Mouse (Mus musculus) liver, adult 2 months (tissue): Measurements from ENCODE around the gene Adcy2. TPM values are rescaled to one million over a fixed set of nuclear protein-coding genes. Genes with fewer than 3 reads are reported as not detected.

Experiments
- DNase-seq: peaks from one replicate; pipeline ENCODE4 v3.0.0-alpha.2; 2011; ENCODE audit warnings: low read depth, low spot score; ENCODE audit errors: extremely low read depth
- H3K27ac ChIP-seq: fragments of 200-500 bp; replicated peaks from 2 replicates; pipeline ENCODE4 v1.5.1; 2012; ENCODE audit warnings: low read depth, mild to moderate bottlenecking, control low read depth, inconsistent platforms, low read length; ENCODE audit not compliant: insufficient read depth
- H3K27me3 ChIP-seq: fragments of 200-500 bp; 2 replicates; pipeline ENCODE4 v1.6.1; 2012; ENCODE audit warnings: mild to moderate bottlenecking, moderate library complexity, low read length, inconsistent platforms; ENCODE audit not compliant: control insufficient read depth, insufficient read depth
- H3K36me3 ChIP-seq: fragments of 200-500 bp; 2 replicates; pipeline ENCODE4 v1.6.1; 2012; ENCODE audit warnings: low read length, inconsistent platforms; ENCODE audit not compliant: control insufficient read depth, insufficient read depth
- H3K4me1 ChIP-seq: fragments of 200-500 bp; 2 replicates; pipeline ENCODE4 v1.6.1; 2011; ENCODE audit warnings: low read length; ENCODE audit not compliant: control insufficient read depth, insufficient read depth
- H3K4me3 ChIP-seq: fragments of 200-500 bp; 2 replicates; pipeline ENCODE4 v1.5.1; 2011; ENCODE audit warnings: low read depth, mild to moderate bottlenecking, control low read depth, low read length, moderate library complexity; ENCODE audit not compliant: insufficient read depth
- H3K79me2 ChIP-seq: fragments of 200-500 bp; 2 replicates; pipeline ENCODE4 v1.6.1; 2012; ENCODE audit warnings: inconsistent platforms, mild to moderate bottlenecking, low read length, moderate library complexity; ENCODE audit not compliant: control insufficient read depth, insufficient read depth
- H3K9ac ChIP-seq: fragments of 200-500 bp; 2 replicates; pipeline ENCODE4 v1.6.1; 2012; ENCODE audit warnings: low read depth, mild to moderate bottlenecking, control low read depth, inconsistent platforms, low read length
- CTCF ChIP-seq: fragments of 200-500 bp; IDR thresholded peaks from 2 replicates; pipeline ENCODE4 v1.5.1; 2011; ENCODE audit warnings: low read depth, low read length, control low read depth
- POLR2A ChIP-seq: fragments of 200-500 bp; IDR thresholded peaks from 2 replicates; pipeline ENCODE4 v1.6.1; 2011; ENCODE audit warnings: low read length, control low read depth; ENCODE audit not compliant: insufficient read depth; ENCODE audit errors: extremely low read depth
- WGBS: fragments of 180-500 bp; shearing (Covaris S2); methylation state at CpG from one replicate; pipeline ENCODE4 v1.1.7; 2018; 5-methylcytosine and 5-hydroxymethylcytosine counted together
- polyA plus RNA-seq: library from polyadenylated mRNA; depleted of rRNA; stranded (reverse); fragments of >200 nt; gene quantifications from 2 replicates; pipeline ENCODE4 v1.2.3, GENCODE M21; 2012
- total RNA-seq: library from RNA; depleted of rRNA; stranded (reverse); fragments of >200 nt; gene quantifications from 2 replicates; pipeline ENCODE4 v1.2.3, GENCODE M21; 2014

The Adcy2 gene
- total and polyA plus RNA-seq, 2 experiments: 0.09 to 0.11 TPM

DNA sequence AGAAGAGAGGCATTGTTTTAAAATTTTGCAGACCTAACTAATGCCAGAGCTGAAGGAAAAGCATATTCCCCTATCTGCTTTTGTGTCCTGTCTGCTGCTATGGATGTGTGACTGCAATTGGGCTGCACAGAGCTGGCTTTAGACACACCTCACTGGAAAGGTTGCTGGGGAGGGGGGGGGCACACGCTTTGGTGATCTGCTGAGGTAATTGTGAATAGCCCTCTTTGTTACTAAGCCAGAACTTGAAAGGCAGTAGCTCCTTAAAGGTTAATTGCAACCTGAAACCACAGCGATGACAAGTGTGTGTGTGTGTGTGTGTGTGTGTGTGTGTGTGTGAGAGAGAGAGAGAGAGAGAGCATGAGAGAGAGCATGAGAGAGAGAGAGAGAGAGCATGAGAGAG, 25.6 kb upstream of the Adcy2 start:
- no peak overlapping the region for H3K27ac ChIP-seq
- 64% methylated on average over 2 of the region's 2 CpGs for WGBS

DNA sequence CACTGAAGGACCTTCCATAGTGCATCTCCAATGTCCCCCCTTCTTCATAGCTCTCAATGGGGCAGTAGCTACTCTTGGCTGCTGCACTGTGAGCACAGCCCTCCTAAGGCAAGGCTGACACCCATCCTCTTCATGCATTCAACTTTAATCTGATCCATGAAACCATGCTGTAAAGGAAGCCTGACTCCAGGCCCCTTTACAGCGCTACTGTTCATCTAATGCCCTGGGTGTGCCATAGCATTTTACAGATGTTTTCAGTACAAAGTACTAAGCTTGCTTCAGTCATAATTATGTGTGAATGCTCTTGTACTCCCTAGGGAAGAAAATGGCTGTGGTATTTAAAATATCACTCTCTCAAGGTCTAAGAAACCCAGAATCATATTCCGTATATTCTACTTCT, 23.9 kb upstream of the Adcy2 start:
- Histone ChIP-seq H3K79me2 (no peaks in the 10 kb centered on the region), H3K9ac (no peak overlapping the region), H3K4me3 (no peak overlapping the region), H3K4me1 (peaks cover 3% of the 10 kb centered on the region; the same call in 1 of the 2 replicates), H3K27ac (no peak overlapping the region), H3K36me3 (no peaks in the 10 kb centered on the region), H3K27me3 (no peaks in the 10 kb centered on the region)
- DNase-seq: no peak
- TF ChIP-seq POLR2A: no peak
- 95% methylated on average over 2 of the region's 2 CpGs for WGBS

More for the DNA sequence above, 25.6 kb upstream of the Adcy2 start:
- Histone ChIP-seq H3K4me3 (no peak overlapping the region), H3K9ac (no peak overlapping the region), H3K36me3 (no peaks in the 10 kb centered on the region), H3K27me3 (no peaks in the 10 kb centered on the region), H3K4me1 (peaks cover 5% of the 10 kb centered on the region), H3K79me2 (no peaks in the 10 kb centered on the region)
- DNase-seq: no peak
- TF ChIP-seq POLR2A (no peak), CTCF (no peak)

DNA sequence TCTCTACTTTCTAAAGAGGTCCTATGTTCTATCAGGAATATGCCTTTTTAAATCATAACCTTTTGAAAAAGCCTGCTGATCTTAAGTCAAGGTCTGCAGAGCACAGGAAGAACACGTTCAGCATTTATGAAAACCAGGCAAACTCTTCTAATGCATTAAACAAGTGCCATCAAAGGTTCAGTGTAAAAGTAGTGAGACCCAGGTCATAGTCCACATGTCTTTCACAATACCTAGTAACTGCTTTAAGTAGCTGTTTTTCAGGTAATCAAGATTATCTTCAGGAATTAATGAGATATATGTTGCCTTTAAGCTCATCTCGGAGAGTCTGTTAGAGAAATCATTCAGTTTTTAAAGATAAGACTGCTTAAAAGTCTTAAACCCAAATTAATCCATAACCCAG, 21.2 kb upstream of the Adcy2 start:
- Histone ChIP-seq H3K36me3 (no peaks in the 10 kb centered on the region), H3K79me2 (no peaks in the 10 kb centered on the region), H3K4me1 (peaks cover 3% of the 10 kb centered on the region; the same call in 1 of the 2 replicates), H3K9ac (no peak overlapping the region), H3K27ac (no peak overlapping the region), H3K27me3 (no peaks in the 10 kb centered on the region), H3K4me3 (no peak overlapping the region)
- DNase-seq: peak; percentile 79
- TF ChIP-seq CTCF: no peak
- TF ChIP-seq POLR2A: no peak
- whole genome bisulfite sequencing: 39% methylated on average over 2 of the region's 2 CpGs

DNA sequence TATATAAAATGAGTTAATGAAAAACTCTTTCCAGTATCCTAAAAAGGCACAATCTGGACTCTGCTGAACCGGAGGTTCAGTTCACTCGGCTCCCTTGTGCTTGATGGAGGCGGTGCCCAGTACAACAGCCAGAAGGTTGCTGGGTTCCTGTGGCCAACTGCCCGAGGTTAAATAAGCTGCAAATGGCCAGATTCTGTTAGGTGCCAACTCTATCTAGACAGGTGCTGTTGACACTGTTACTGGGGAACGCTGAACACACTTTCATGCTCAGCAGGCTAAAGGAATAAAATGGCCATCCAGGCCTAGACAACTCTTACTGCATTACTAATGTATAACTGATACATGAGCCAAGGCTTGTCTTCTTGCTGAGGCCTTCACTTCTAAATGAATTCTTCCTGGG, 7.6 kb upstream of the Adcy2 start:
- Histone ChIP-seq H3K4me1 (peaks cover 12% of the 10 kb centered on the region), H3K4me3 (no peak overlapping the region), H3K79me2 (no peaks in the 10 kb centered on the region), H3K36me3 (no peaks in the 10 kb centered on the region), H3K9ac (no peak overlapping the region), H3K27me3 (no peaks in the 10 kb centered on the region), H3K27ac (no peak overlapping the region)
- TF ChIP-seq CTCF: no peak
- no peak for TF ChIP-seq POLR2A
- DNase-seq: peak; percentile 98
- WGBS: 16% methylated on average over 5 of the region's 5 CpGs

DNA sequence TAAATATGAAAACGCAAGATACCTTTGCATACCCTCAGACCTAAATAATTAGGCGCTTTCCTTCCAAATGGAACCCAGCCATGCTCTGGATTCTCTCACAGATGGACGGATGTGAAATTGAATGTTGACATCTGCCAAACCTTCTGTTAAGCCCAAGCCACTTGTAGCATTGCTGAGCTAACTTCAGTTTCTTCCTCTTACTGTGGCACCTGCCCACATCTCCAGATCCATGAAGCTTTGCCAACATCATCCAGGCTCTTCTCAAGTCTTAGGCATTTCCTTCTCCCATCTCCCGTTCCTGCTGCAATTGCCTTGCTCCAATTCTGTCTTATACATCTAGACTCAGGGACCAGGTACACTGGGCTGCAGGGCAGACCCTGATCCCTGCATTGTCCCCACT, 6.8 kb upstream of the Adcy2 start:
- no peak overlapping the region for H3K4me3 ChIP-seq
- H3K36me3 ChIP-seq: no peaks in the 10 kb centered on the region
- no peaks in the 10 kb centered on the region for H3K79me2 ChIP-seq
- no peak overlapping the region for H3K9ac ChIP-seq
- no peaks in the 10 kb centered on the region for H3K27me3 ChIP-seq
- no peak overlapping the region for H3K27ac ChIP-seq
- 62% methylated on average over 4 of the region's 4 CpGs for WGBS
- peaks cover 12% of the 10 kb centered on the region for H3K4me1 ChIP-seq
- peak; percentile 15 for DNase-seq
- no peak for TF ChIP-seq POLR2A
- TF ChIP-seq CTCF: no peak

DNA sequence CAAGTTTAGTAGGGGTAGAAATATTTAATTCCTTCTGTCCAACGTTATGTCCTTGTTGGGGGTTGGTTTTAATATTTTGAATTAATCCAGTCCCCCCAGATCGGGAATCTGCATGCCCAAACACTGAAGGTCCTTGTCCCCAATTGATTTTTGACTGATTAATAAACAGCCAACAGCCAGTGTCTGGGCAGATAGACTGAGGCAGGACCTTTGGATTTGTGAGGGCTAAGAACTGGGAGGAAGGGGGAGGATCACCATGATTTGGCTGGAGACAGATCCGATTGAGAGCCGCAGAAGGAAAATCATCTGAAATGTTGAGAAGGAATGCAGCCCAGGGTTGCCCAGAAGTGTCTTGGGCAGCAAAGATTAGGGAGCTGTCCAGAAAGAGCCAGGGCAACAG, 5.1 kb upstream of the Adcy2 start:
- peaks cover 12% of the 10 kb centered on the region for H3K4me1 ChIP-seq
- no peaks in the 10 kb centered on the region for H3K79me2 ChIP-seq
- peak; percentile 87 for DNase-seq
- no peak overlapping the region for H3K9ac ChIP-seq
- no peaks in the 10 kb centered on the region for H3K27me3 ChIP-seq
- H3K27ac ChIP-seq: peak overlapping the region; percentile 52; the same call in 1 of the 2 replicates
- 18% methylated on average over 4 of the region's 4 CpGs for WGBS
- TF ChIP-seq POLR2A (no peak), CTCF (no peak)
- no peak overlapping the region for H3K4me3 ChIP-seq
- H3K36me3 ChIP-seq: no peaks in the 10 kb centered on the region
